In the genomic region with DNA sequence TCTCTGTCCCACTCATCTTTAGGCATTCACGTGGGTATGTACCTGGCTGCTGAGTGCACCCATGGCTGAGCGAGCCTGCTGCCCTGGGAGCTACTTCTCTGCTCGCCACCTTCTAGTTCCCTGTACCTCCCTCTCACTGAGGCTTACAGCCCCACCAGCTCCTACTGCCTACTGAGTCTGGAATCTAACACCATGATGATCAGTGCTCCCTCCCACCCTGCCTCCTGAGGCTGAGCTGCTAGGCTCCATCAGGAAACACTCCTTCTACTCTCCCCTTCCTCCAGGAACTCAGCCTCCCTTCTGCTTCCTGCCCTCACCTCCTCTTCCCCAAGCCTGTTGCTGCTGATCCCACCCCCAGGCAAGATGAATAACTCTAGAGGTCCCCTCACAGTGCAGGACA, we compare ENCODE assay signal across 15 mouse cellular contexts.
A peak's percentile ranks its signal among the peaks of the same experiment; 100 is the strongest.
DNase-seq lines count a peak whose midpoint lies in the region; ATAC-seq and TF ChIP-seq lines count a peak whose summit lies in the region.
"Had no signal": no experiment of that assay in that cellular context is flagged by ENCODE, and none has a peak within 500 bp of the region (broad histone marks: within the 10 kb centered on the region; RNA-seq: fewer than 3 reads in every experiment).

No protein-coding gene starts in this region.

- no peak overlapping the region for H3K4me3 ChIP-seq in heart, embryonic 10.5 days
- H3K4me3 ChIP-seq in liver, embryonic 13.5 days (replicated peaks) = no peak overlapping the region
- no peak overlapping the region for H3K4me3 ChIP-seq in liver, embryonic 11.5 days (ENCODE audit: low read depth, low read length)
- no peak overlapping the region for H3K4me3 ChIP-seq in liver, embryonic 14.5 days (ENCODE audit: insufficient read depth in 1 of 2, low read depth in 2 of 2, low read length in 2 of 2)
- H3K4me3 ChIP-seq: forebrain, embryonic 15.5 days; heart, embryonic 15.5 days; hindbrain, embryonic 15.5 days had no signal

- no peak for TF ChIP-seq CTCF in liver, embryonic 14.5 days (IDR thresholded peaks at IDR 0.05; ENCODE audit: low read depth)

- H3K27me3 ChIP-seq in heart, embryonic 10.5 days (ENCODE audit: insufficient read depth, poor library complexity, severe bottlenecking) = no peaks in the 10 kb centered on the region
- peaks cover 6% of the 10 kb centered on the region; the same call in 1 of the 2 replicates for H3K27me3 ChIP-seq in liver, embryonic 13.5 days
- H3K27me3 ChIP-seq in liver, embryonic 11.5 days (replicated peaks; ENCODE audit: control insufficient read depth, insufficient read depth, low read length) = peaks cover 4% of the 10 kb centered on the region; the same call in 1 of the 2 replicates
- no peaks in the 10 kb centered on the region for H3K27me3 ChIP-seq in liver, embryonic 14.5 days (ENCODE audit: control insufficient read depth, insufficient read depth, low read length)
- H3K27me3 ChIP-seq: forebrain, embryonic 15.5 days; heart, embryonic 15.5 days; hindbrain, embryonic 15.5 days had no signal

- H3K36me3 ChIP-seq in heart, embryonic 10.5 days = no peaks in the 10 kb centered on the region
- H3K36me3 ChIP-seq in liver, embryonic 13.5 days = no peaks in the 10 kb centered on the region
- no peaks in the 10 kb centered on the region for H3K36me3 ChIP-seq in liver, embryonic 11.5 days (ENCODE audit: control insufficient read depth, insufficient read depth, low read length)
- H3K36me3 ChIP-seq in liver, embryonic 14.5 days (replicated peaks; ENCODE audit: control insufficient read depth, insufficient read depth, low read depth) = no peaks in the 10 kb centered on the region
- H3K36me3 ChIP-seq: forebrain, embryonic 15.5 days; heart, embryonic 15.5 days; hindbrain, embryonic 15.5 days had no signal

- no peaks in the 10 kb centered on the region for H3K9me3 ChIP-seq in heart, embryonic 10.5 days
- no peaks in the 10 kb centered on the region for H3K9me3 ChIP-seq in liver, embryonic 13.5 days (replicated peaks)
- no peaks in the 10 kb centered on the region for H3K9me3 ChIP-seq in liver, embryonic 11.5 days (ENCODE audit: control insufficient read depth, low read length)
- no peaks in the 10 kb centered on the region for H3K9me3 ChIP-seq in liver, embryonic 14.5 days (ENCODE audit: control insufficient read depth, low read length)
- H3K9me3 ChIP-seq: forebrain, embryonic 15.5 days; heart, embryonic 15.5 days; hindbrain, embryonic 15.5 days had no signal

- H3K9ac ChIP-seq in liver, embryonic 13.5 days = peak overlapping the region; percentile 72; the same call in 1 of the 2 replicates
- no peak overlapping the region for H3K9ac ChIP-seq in liver, embryonic 11.5 days (ENCODE audit: low read depth, low read length)
- peak overlapping the region; percentile 76 for H3K9ac ChIP-seq in liver, embryonic 14.5 days (replicated peaks)
- H3K9ac ChIP-seq: forebrain, embryonic 15.5 days; heart, embryonic 15.5 days; hindbrain, embryonic 15.5 days had no signal

- DNase-seq in heart, embryonic 10.5 days (ENCODE audit: low spot score) = no peak
- DNase-seq in heart, postnatal 4 days = no peak
- no peak for DNase-seq in liver, embryonic 13.5 days
- no peak for DNase-seq in liver, embryonic 11.5 days (ENCODE audit: low spot score)
- DNase-seq in brain, adult 2 months (ENCODE audit: low read depth, low spot score) = peak; percentile 50
- no peak for DNase-seq in liver, embryonic 14.5 days (ENCODE audit: low read depth in 3 of 3, low spot score in 3 of 3)
- DNase-seq in gastrocnemius, postnatal 36 days = no peak
- DNase-seq: adrenal gland, postnatal 10 days; cerebellum, postnatal 25 days; kidney, adult 2 months; lung, adult 2 months; thymus, postnatal 4 days had no signal

- ATAC-seq in liver, embryonic 13.5 days (ENCODE audit: low read depth) = no peak
- ATAC-seq in liver, embryonic 11.5 days (replicated peaks; ENCODE audit: low FRiP score) = no peak
- ATAC-seq in liver, embryonic 14.5 days (ENCODE audit: insufficient read depth) = no peak
- ATAC-seq: forebrain, embryonic 15.5 days had no signal

- 31% methylated on average over 3 of the region's 3 CpGs for WGBS in heart, embryonic 10.5 days
- 58% methylated on average over 3 of the region's 3 CpGs for WGBS in liver, embryonic 13.5 days (ENCODE audit: insufficient replicate concordance)
- 29% methylated on average over 3 of the region's 3 CpGs for WGBS in liver, embryonic 11.5 days
- 52% methylated on average over 3 of the region's 3 CpGs for WGBS in liver, embryonic 14.5 days (ENCODE audit: insufficient replicate concordance)

- no peak overlapping the region for H3K4me2 ChIP-seq in liver, embryonic 13.5 days
- H3K4me2 ChIP-seq in liver, embryonic 11.5 days = no peak overlapping the region
- H3K4me2 ChIP-seq in liver, embryonic 14.5 days (ENCODE audit: low read depth) = peak overlapping the region; percentile 66; the same call in 1 of the 2 replicates
- H3K4me2 ChIP-seq: forebrain, embryonic 15.5 days; heart, embryonic 15.5 days; hindbrain, embryonic 15.5 days had no signal

- intact Hi-C loops in gastrocnemius, postnatal 36 days (cut with DNase I) = no loop called here

- no peak for TF ChIP-seq EP300 in liver, embryonic 14.5 days (IDR thresholded peaks at IDR 0.05; ENCODE audit: low read depth)

- H3K4me1 ChIP-seq in heart, embryonic 10.5 days = peaks cover 56% of the 10 kb centered on the region
- H3K4me1 ChIP-seq in liver, embryonic 13.5 days (replicated peaks) = peaks cover 53% of the 10 kb centered on the region
- peaks cover 26% of the 10 kb centered on the region for H3K4me1 ChIP-seq in liver, embryonic 11.5 days (replicated peaks; ENCODE audit: control insufficient read depth, insufficient read depth, low read length)
- peaks cover 42 to 43% of the 10 kb centered on the region in 2 experiments for H3K4me1 ChIP-seq in liver, embryonic 14.5 days (replicated peaks; ENCODE audit: control insufficient read depth in 2 of 2, insufficient read depth in 2 of 2, low read length in 1 of 2)

- peak overlapping the region; percentile 78 for H3K27ac ChIP-seq in heart, embryonic 10.5 days
- H3K27ac ChIP-seq in liver, embryonic 13.5 days = peak overlapping the region; percentile 93
- no peak overlapping the region for H3K27ac ChIP-seq in liver, embryonic 11.5 days (ENCODE audit: low read depth, low read length)
- H3K27ac ChIP-seq in liver, embryonic 14.5 days = peak overlapping the region; percentile 90; the same call in 1 of the 2 replicates
- H3K27ac ChIP-seq: heart, embryonic 15.5 days had no signal
